In the genomic region with DNA sequence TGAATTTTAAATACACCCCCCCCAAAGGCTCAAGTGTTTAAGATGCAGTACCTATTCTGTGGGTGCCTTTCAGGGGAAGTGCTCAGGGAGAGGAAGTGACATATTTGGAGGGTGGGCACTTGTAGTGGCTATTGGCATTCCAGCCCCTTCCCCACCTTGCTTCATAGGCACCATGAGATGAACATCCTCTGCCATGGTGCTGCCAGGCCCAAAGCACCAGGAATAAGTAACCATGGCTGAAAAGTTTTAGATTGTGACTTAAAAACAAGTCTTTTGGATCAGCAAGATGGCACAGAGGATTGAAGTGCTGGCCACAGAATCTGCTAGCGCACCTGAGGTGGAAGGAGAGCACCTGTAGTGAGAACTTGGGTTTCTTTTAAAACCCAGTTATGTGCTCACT, we compare ENCODE assay signal across 10 mouse cellular contexts.
"Had no signal": no experiment of that assay in that cellular context is flagged by ENCODE, and none has a peak within 500 bp of the region (broad histone marks: within the 10 kb centered on the region; RNA-seq: fewer than 3 reads in every experiment).

No protein-coding gene starts in this region.

- H3K4me3 ChIP-seq: neural tube, embryonic 13.5 days; neural tube, embryonic 15.5 days; stomach, embryonic 15.5 days had no signal

- H3K9me3 ChIP-seq: neural tube, embryonic 13.5 days; neural tube, embryonic 15.5 days; stomach, embryonic 15.5 days had no signal

- H3K4me1 ChIP-seq: neural tube, embryonic 13.5 days; neural tube, embryonic 15.5 days; stomach, embryonic 15.5 days had no signal

- H3K27me3 ChIP-seq: neural tube, embryonic 13.5 days; neural tube, embryonic 15.5 days; stomach, embryonic 15.5 days had no signal

- DNase-seq: thymus, adult 18-20 months; thymus, adult 2 months; thymus, postnatal 14 days; thymus, postnatal 25 days; thymus, postnatal 36 days; thymus, postnatal 4 days had no signal

- H3K36me3 ChIP-seq: neural tube, embryonic 13.5 days; neural tube, embryonic 15.5 days; stomach, embryonic 15.5 days had no signal

- H3K27ac ChIP-seq: neural tube, embryonic 13.5 days; neural tube, embryonic 15.5 days; stomach, embryonic 15.5 days; stomach, postnatal 0 days had no signal
